Mouse (Mus musculus): ENCODE results near the gene Ahr.

Ahr gene

DNA sequence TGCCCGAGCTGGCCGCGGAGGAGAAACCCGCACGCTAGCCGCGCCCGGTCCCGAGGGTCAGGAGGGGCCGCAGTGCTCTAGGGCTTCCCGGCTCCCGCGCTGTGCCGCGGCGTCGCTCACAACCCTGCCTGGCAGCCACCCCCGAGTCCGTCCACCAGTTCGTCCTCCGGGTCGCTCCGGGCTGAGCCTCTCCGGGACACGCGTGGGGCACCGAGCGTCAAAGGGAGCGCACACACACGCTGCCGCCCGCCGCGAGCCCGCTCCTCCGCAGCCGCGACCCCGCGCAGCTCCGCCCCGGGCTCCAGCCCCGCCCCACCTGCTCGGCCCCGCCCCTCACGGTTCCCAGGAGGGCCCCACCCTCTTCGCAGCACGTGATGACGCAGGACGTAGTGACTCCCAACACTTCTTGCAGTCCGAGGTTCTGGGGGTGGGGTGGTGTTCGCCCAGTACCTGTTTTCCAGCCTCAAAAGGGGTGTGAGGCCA, at the start of gene Ahr:
Ahr (minus strand) TSS at position 285 of the 483 bp plus-strand sequence.
- peak; percentile 81 to 90 for DNase-seq (ENCODE audit: low spot score in 2 of 2)

DNA sequence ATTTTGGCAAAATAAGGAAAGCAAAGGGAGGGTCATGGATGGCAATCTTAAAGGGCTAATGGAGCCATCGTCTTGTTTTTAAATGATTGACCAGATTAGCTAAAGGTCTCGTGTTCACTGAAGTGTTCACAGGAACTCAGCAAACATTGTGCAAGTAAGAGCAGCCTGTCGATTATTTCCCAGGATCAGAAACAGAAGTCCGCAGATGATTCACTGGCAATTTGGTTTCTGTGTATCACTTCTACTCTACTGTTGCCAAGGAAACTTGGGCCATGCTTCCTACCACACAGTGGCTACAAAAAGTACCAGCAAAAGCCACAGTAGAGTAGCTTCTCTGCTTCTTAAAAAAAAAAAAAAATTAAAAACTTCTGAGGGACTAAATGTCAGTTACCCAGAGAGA, 44.0 kb upstream of the Ahr start:
- DNase-seq (ENCODE audit: low spot score in 2 of 2): no peak

DNA sequence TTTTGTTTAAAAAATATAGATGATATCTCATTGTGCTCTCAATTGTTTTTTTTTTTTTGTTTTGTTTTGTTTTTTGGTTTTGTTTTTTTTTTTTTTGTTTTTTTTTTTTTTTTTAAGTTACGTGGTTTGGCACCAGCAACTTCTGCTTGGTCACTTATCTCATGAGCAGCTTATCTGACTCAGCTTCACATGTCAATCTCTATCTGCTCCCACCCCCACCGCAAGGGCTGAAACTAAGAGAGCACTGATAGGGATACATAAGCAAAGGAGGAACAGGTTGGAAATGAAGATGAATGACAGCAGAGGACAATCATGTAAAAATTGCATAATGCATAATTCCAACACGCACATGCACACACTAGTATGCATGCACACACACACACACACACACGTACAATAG, 41.3 kb upstream of the Ahr start:
- DNase-seq (ENCODE audit: low spot score in 2 of 2): no peak

DNA sequence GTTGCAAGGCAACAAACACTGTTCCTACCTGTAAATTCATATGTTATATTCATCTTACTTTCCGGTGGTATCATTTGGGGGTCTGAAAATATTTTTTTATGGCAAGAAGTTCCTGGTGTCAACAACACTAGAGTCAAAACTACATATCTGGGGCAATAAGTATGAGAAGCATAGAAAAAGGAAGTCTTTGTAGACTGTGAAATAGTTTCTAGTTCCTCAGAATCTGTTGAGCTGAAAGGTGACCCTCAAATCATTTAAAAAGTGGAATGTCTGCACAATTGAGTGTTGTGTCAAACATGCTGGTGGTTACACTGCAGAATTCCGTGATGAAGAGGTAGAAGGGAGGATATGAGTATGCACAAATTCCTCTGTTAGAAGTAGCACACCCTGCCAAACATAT, 38.9 kb upstream of the Ahr start:
- DNase-seq (ENCODE audit: low spot score in 2 of 2): no peak

DNA sequence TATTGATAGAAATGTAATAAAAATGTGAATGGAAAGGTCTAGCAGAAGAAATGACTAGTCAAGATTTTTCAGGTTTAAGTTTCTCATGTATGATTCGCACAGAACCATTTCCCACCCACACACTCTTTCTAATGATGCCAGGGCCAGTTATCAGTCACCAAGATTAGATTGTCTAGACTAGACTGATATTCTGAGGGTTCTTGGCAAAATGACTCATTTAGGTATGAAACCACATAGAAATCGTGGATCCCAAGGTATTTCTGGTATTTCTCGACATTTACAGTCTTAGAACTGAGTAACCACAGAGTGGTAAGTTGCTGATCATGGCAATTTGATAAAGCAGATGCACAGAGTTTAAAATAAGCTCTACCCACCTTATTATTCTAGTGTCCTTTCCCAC, 28.0 kb upstream of the Ahr start:
- no peak for DNase-seq (ENCODE audit: low spot score in 2 of 2)

DNA sequence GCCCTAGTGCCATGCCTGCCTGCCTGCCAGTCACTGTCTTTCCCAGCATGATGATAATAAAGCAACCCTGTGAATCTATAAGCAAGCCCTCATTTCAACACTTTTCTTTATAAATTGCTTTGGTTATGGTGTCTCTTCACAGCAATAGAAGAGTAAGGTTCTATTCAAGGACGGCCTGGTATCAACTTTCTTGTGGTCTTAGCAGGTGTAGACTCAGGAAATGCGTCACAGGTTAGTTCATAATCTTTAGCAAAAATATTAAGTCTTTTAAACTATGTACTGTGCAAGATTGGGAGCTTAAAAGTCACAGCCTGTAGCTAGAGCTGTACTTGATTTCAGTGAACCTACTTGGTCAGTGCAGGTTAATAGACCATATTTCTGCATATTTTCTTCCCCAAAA, 24.0 kb upstream of the Ahr start:
- no peak for DNase-seq (ENCODE audit: low spot score in 2 of 2)

DNA sequence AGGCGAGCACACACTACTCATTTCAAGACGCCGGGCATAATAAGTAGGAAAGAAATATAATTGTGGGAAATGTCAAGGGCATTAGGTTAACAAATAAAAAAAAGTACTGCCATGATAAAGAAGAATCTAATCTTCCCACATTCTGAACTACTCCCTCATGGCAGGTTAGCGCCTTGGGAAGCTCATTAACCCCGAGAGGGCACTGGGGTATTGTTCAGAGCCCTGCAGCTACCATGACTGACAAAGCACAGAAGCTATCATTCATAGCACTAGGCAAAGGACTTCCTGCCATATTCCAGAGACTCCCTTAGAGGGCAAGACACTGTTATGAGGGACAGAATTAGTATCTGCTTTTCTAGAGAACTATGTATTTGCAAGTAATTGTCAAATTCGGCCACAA, 21.1 kb upstream of the Ahr start:
- no peak for DNase-seq (ENCODE audit: low spot score in 2 of 2)

DNA sequence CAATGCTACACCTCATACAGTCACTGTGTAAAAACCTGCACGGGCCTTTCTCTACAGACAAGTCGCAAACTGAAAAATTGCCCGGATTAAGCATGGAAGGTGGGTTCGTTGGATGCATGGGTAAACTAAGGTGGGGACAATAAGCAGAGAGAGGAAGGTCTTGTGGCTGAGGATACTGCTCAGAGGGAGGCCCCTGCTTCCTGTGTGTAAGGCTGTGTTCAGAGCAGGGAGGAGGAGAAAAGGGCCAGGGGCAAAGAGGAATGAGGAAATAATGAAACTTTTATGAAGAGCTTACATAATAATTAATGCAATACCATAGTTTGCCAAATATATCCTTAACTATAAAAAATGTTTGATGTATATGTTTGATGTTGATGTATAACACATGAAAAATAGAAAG, 19.5 kb upstream of the Ahr start:
- no peak for DNase-seq (ENCODE audit: low spot score in 2 of 2)

DNA sequence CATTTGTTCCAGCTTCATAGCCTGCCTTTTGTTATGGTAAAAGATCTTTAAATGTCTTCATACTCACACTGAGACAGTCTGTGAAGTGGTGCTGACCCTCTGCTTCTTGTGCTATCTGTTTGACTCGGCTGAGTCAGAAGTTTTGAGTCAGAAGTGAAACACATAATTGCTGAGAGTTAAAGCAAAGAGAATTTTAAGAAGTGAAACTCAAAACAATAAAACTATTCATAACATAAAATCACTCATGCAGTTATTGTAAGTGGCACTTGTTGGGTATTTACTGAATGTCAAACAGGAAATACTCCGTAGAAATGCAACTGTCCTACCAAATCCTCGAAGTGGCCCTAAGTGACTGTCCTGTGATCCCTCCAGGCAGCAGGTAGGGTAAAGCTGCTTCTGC, 18.3 kb upstream of the Ahr start:
- no peak for DNase-seq (ENCODE audit: low spot score in 2 of 2)

DNA sequence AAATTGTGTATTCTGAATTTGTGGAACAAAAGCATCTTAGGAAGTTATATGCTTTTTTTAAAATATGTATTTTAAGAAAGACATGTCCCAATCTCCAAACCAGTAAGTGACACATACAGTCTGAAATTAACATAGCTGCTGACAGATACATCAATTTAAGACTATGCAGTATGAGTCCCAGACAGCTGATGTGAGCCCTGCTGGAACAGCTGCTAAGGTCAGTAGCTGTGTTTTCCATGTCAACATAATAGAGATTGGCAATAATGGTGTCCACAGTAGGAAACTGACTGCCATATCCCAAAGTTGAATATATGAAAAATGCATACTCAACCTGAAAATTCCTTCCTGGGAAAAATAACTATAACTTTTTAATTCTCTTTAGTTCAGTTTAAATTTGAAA, 15.5 kb upstream of the Ahr start:
- no peak for DNase-seq (ENCODE audit: low spot score in 2 of 2)

DNA sequence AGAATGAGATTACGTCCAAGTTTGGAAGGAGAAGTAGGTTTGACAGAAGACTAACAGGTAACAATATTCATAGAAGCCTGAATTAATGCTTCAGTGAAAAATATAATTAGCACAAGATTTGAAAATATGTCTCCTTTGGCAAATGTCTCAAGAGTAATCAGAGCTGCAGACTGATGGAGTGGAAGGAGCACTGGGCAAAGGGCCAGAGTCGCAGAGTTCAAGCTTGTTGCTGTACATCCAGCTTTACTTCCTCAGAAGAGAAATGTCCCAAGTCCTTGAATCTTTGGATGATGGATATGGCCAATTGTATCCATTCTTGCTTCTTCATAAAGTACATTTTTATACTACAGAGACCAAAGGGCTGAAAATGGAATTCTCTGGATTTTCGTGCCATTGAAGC, 8.0 kb upstream of the Ahr start:
- DNase-seq (ENCODE audit: low spot score in 2 of 2): no peak

DNA sequence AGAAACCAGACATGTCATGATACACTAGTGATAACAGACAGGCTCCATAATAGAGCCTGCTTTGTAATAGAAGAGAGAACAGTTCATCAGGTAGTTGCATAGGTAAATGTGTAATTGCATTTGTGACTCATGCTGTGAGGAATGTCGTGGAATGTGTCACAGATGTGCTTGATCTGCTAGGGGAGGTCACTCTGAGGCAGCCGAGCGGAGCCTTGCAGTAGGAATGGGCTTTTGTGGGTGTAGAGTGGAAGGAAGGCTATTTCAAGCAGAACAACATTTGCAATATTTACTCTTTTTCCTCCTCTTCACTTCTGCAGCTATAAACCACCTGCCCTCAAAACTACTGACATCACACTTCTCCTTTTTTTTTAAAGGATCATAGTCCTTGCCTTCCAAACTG, 4.0 kb upstream of the Ahr start:
- DNase-seq (ENCODE audit: low spot score in 2 of 2): no peak

DNA sequence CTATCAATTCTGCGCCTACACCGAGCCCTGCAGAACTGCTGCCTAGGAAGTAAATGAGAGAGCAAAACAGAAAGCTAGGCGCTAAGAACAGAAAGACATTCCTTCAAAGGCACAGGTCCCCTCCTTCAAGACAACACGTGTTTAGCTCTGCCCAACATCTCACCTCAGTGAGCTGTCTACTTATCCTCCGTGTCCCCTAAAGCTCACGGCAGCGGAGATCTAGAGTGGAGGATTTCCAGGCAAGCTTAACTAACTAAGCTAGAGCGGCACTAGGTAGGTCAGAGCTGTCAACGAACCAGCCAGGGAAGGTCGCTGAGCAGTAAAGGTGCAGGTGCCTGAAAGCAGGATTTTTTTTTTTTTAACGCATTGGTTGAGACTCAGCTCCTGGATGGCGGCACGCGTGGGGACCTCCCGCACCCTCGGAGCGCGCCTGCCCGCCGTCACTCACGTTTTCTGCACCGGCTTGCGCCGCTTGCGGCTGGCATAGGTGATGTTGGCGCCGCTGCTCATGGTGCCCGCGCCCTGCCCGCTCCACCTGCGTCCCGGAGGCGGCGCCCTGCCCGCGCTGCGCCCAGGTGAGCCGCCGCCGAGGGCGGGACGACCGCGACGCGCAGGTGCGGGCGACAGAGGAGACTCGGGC, 604 bp downstream of the Ahr start:
- peak; percentile 44 to 46 for DNase-seq (ENCODE audit: low spot score in 2 of 2)

DNA sequence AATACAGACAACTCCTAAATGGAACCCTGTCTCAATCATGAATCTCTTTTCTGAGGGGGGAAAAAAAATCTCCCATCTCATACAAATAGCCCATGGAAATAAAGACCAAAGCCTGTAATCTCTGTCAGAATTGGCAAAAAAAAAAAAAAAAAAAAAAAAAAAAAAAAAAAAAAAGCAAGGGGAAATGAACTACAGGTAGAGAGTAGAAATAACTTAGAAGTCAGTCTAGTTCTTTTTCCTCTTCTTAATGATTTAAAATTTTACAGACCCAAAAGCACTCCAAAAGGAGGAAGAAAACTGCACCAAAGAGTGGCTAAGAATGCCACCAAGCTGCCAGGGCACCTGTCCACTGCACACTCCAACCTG, 1.1 kb downstream of the Ahr start:
- DNase-seq (ENCODE audit: low spot score in 2 of 2): no peak

DNA sequence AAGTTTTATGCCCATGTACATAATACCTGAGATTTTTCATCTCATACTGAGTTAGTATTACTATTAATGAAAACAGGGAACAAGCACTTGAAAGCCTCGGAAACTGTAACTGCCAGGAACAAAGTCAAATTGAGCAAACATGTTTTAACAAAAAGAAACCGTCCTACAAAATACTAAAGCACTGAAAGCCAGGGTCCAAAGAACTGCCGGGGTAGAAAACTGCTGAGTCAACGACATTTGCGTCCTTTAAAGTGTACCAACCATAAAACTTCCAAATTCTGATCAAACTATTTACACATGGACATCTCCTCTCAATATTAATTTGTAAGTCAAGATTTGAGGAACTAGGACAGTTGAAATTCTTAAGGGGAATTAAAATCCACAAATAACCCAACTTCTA, 1.7 kb downstream of the Ahr start:
- DNase-seq (ENCODE audit: low spot score in 2 of 2): no peak

DNA sequence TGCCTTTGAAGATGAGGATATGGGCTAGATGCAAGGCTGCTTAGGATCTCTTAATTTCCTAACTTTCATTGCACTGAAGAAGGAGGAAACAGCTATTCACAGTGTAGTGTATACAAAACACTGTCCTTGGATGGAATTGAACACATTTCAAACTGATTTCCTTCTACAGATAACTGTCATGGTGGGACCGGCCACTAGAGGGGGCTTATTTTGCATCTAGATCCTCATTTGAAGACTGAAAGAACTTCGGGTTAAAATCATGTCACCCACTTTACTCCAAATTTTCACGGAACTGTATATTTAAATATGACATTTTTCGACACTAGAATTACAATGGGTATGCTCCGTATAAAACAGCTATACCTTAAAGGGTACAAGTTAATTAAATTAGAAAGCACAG, 2.7 kb downstream of the Ahr start:
- DNase-seq (ENCODE audit: low spot score in 2 of 2): peak; percentile 68 to 70

DNA sequence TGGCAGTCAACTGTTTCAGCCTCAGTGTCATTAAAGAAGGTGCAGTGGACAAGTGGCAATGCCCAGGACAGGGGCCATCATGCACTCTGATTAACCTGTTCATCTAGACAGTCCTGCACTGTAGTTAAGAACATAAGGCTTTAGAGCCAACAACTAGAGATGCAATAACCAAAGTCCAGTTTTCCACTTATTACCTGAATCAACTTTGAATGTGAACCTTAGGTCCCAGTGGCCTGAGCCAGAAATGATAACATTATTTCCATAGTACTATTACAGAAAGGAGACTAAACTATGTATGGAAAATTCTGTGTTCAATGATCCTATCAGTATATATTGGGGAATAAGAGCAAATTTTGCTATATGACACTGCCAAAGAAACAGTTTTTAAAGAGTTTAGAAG, 4.3 kb downstream of the Ahr start:
- no peak for DNase-seq (ENCODE audit: low spot score in 2 of 2)

DNA sequence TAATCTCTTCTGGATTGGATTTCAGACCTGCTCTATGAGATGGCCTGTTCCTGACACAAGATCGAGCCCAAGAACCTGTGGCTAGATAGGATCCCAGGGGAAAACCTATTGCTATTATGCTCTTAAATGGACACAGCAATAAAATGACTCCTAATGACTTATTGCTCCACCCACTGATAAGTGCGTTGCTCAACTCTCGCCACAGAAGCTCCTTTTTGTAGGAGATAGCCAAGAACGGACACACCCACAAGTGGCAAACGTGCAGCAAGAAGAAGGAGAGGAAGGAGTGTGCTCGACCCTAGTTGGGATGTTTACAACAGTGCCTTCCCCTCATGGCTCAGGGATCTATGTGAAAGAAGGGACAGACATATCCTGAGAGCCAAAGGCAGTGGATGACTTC, 7.4 kb downstream of the Ahr start:
- no peak for DNase-seq (ENCODE audit: low spot score in 2 of 2)

DNA sequence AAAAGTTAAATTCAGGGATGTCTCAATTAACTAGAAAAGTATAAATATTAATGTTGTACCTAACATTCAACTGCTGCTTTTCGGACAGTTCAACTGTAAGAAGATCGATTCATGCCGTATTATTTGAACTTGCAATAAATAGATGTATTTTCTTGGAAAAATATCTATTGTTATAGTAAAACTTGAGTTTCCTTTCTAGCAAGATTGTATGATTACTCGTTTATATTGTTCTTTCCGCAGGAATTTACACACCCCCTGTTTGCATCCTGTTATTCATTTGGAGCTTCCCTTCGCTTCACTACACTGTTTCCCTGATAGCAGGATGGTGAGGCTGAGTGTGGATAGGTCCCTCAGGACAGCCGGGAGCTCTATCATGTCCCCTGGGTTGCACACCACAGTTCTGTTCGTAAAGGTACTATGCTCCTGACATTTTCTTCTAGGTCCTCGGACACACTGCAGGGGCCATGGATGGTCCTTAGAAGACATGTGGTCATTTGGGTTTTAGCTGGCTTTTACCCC, 12.2 kb downstream of the Ahr start:
- no peak for DNase-seq (ENCODE audit: low spot score in 2 of 2)

DNA sequence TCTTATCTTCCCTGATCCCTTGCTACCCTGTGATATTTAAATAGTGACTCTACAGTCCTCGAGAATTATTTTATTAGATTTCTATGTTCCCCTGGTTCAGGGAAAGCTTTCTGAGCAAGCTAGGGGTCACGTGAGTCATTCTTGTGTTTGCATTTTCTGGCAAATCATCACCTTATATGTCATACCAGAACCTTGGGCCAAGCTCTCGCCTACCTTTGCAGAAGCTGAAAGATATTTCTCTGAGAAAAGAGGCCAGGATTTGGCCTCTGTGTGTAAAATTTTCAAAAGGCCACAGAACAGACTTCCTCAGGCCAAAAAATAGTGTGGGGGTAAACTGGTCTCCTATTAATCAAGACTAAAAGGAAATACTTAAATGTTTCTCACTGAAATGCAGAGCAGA, 19.2 kb downstream of the Ahr start:
- no peak for DNase-seq (ENCODE audit: low spot score in 2 of 2)

DNA sequence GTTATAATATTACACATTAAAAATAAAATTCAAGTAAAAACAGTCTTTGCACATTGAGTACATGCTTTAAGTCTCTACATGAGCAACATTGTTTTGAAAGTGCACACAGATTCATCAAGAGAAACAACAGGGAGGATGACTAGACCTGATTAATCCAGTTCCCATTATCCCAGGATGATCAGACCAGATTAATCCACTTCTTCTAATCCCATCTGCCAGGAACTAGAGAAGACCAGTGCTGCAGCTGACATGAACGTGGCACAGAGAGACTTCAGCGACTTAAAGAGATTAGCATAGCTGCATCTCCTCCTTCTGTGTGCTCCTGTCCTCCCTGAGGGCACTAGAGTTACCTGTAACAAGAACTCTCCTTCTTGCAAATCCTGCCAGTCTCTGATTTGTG, 20.2 kb downstream of the Ahr start:
- no peak for DNase-seq (ENCODE audit: low spot score in 2 of 2)

DNA sequence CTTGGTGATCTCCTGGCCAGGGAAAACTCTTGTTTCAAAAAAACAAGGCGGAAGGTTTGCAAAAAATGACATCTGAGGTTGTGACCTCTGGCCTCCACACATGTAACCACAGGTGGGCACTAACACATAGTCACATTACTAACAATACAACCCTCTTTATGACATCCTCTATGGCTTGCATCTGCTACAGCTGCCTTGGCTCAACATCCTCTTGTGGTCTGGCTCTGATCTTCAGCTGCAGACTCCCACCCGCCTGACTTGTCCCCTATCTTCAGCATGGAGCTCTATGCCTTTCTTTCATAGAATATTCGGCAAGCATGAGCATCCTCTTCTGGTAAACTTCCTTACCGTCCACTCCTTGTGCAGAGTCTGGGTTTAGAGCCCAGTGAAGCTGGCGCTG, 24.1 kb downstream of the Ahr start:
- no peak for DNase-seq (ENCODE audit: low spot score in 2 of 2)

DNA sequence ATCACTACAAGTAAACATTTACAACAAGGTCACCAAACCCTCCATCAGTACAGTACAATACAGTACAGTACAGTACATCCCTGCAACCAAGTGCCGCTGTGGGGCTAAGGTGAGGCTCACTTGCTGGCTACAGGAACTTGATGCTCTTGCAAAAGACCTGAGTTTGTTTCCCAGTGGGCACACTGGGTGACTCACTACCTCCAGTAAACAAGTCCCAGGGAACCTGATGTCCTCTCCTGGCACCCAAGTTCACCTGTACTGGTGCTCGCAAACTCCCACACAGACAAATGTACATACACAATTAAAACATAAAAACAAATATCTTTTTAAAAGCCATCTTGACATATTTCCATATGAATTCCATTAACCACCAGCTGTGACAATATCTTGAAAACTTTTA, 28.5 kb downstream of the Ahr start:
- DNase-seq (ENCODE audit: low spot score in 2 of 2): peak in 1 of 2 experiments; percentile 10

DNA sequence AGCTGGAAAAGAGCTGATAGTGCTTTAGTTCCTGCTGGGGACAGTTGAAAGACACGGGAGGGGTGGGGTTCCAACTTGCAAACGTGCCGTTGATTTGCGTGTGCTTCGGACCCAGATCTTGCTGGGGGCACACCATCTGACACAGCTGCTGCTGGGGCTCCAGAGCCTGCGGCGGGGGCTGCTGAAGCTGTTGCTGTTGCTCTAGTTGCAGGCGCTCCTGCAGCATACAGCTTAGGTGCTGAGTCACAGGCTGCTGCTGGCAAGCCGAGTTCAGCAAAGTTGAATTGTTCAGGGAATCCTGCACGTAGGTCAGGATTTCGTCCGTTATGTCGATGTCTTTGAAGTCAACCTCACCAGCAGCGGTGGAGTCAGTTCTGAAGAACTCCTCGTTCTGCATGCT, 30.8 kb downstream of the Ahr start:
- no peak for DNase-seq (ENCODE audit: low spot score in 2 of 2)

All from urinary bladder, postnatal 36 days (tissue).